Mouse (Mus musculus) heart, embryonic 10.5 days (tissue): ENCODE measurements around the gene Gm527. TPM values are rescaled to one million over a fixed set of nuclear protein-coding genes. Genes with fewer than 3 reads are reported as not detected.
A peak's percentile ranks its signal among the peaks of the same experiment; 100 is the strongest.

ENCODE experiments used
- DNase-seq: peaks from one replicate; pipeline ENCODE4 v3.0.0-alpha.2; 2017; ENCODE audit warnings: low spot score
- H3K27ac ChIP-seq: fragments of 300-500 bp; sonication (generic); 2 replicates; pipeline ENCODE4 v1.5.1; 2016; ENCODE audit warnings: mild to moderate bottlenecking
- H3K27me3 ChIP-seq: fragments of 300-500 bp; sonication (generic); 2 replicates; pipeline ENCODE4 v1.6.1; 2016; ENCODE audit warnings: mild to moderate bottlenecking; ENCODE audit not compliant: poor library complexity, insufficient read depth, severe bottlenecking
- H3K36me3 ChIP-seq: fragments of 300-500 bp; sonication (generic); 2 replicates; pipeline ENCODE4 v1.6.1; 2016; ENCODE audit warnings: mild to moderate bottlenecking, moderate library complexity
- H3K4me1 ChIP-seq: fragments of 300-500 bp; sonication (generic); 2 replicates; pipeline ENCODE4 v1.6.1; 2016; ENCODE audit warnings: mild to moderate bottlenecking
- H3K4me3 ChIP-seq: fragments of 300-500 bp; sonication (generic); 2 replicates; pipeline ENCODE4 v1.5.1; 2016; ENCODE audit warnings: mild to moderate bottlenecking, moderate library complexity
- H3K9me3 ChIP-seq: fragments of 300-500 bp; sonication (generic); 2 replicates; pipeline ENCODE4 v1.6.1; 2016; ENCODE audit warnings: mild to moderate bottlenecking, moderate library complexity
- WGBS: fragments of 180-500 bp; shearing (Covaris S2); methylation state at CpG from one replicate; pipeline ENCODE4 v1.1.7; 2016; 5-methylcytosine and 5-hydroxymethylcytosine counted together
- polyA plus RNA-seq: library from polyadenylated mRNA; unstranded; fragments of >200 nt; fragmentation: Nextera tagmentation; extraction: Ambion mirVana; gene quantifications from 2 replicates; pipeline ENCODE4 v1.2.1, GENCODE M21; 2016

Gene Gm527
- polyA plus RNA-seq, 1 experiment from 2014 or later, result 2.4 TPM

- peaks cover 5% of the 10 kb centered on the region; the same call in 1 of the 2 replicates for H3K36me3 ChIP-seq
- H3K9me3 ChIP-seq, result no peaks in the 10 kb centered on the region
- WGBS, result 4% methylated on average over 19 of the region's 19 CpGs
- peak overlapping the region; percentile 94 for H3K27ac ChIP-seq
- peaks cover 11% of the 10 kb centered on the region; the same call in 1 of the 2 replicates for H3K4me1 ChIP-seq
- H3K27me3 ChIP-seq, result no peaks in the 10 kb centered on the region
- peak overlapping the region; percentile 90 for H3K4me3 ChIP-seq
- no peak for DNase-seq
These were observed 49.1 kb downstream of the Gm527 start for GRCm38 (mm10) chr12:64966652-64967435.

GRCm38 (mm10) chr12:64967470-64967869 lies 49.8 kb downstream of the Gm527 start:
- Histone ChIP-seq H3K36me3 (peaks cover 5% of the 10 kb centered on the region; the same call in 1 of the 2 replicates), H3K4me1 (peaks cover 11% of the 10 kb centered on the region; the same call in 1 of the 2 replicates), H3K27ac (no peak overlapping the region; the same call in 1 of the 2 replicates), H3K9me3 (no peaks in the 10 kb centered on the region), H3K4me3 (peak overlapping the region; percentile 90), H3K27me3 (no peaks in the 10 kb centered on the region)
- WGBS, result 3% methylated on average over 9 of the region's 9 CpGs
- peak; percentile 75 for DNase-seq

GRCm38 (mm10) chr12:64968067-64968466 lies 50.4 kb downstream of the Gm527 start:
- H3K36me3 ChIP-seq, result peaks cover 5% of the 10 kb centered on the region; the same call in 1 of the 2 replicates
- DNase-seq, result no peak
- no peaks in the 10 kb centered on the region for H3K27me3 ChIP-seq
- peaks cover 11% of the 10 kb centered on the region; the same call in 1 of the 2 replicates for H3K4me1 ChIP-seq
- no peak overlapping the region; the same call in 1 of the 2 replicates for H3K27ac ChIP-seq
- H3K9me3 ChIP-seq, result no peaks in the 10 kb centered on the region
- H3K4me3 ChIP-seq, result peak overlapping the region; percentile 90
- 4% methylated on average over 2 of the region's 2 CpGs for WGBS

DNA sequence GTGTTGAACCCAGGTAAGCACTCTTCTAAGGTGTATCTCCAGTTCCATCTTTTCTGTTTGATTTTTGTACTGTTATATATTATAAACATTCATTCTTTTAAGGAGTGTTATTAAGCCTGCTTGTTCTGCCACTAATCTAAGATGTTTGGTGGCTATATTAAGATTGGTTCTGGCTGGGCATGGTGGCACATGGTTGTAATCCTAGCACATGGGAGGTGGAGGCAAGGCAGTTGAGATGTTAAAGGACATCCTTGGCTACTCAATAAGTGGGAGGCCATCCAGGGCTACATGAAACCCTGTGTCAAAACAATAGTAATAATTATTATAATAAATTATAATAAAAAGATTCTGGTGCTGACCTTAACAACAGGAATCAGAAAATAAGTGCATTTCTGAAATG lies 53.7 kb downstream of the Gm527 start:
- peaks cover 9% of the 10 kb centered on the region; the same call in 1 of the 2 replicates for H3K4me1 ChIP-seq
- no peak overlapping the region for H3K4me3 ChIP-seq
- DNase-seq, result no peak
- H3K9me3 ChIP-seq, result no peaks in the 10 kb centered on the region
- H3K36me3 ChIP-seq, result peaks cover 5% of the 10 kb centered on the region; the same call in 1 of the 2 replicates
- H3K27me3 ChIP-seq, result no peaks in the 10 kb centered on the region
- H3K27ac ChIP-seq, result no peak overlapping the region

- Histone ChIP-seq H3K27me3 (no peaks in the 10 kb centered on the region), H3K4me1 (peaks cover 9% of the 10 kb centered on the region; the same call in 1 of the 2 replicates), H3K27ac (no peak overlapping the region), H3K9me3 (no peaks in the 10 kb centered on the region), H3K36me3 (peaks cover 5% of the 10 kb centered on the region; the same call in 1 of the 2 replicates), H3K4me3 (no peak overlapping the region)
- DNase-seq, result no peak
- 73% methylated on average over 6 of the region's 6 CpGs for WGBS
These were observed 54.4 kb downstream of the Gm527 start for GRCm38 (mm10) chr12:64972063-64972462.

Other genes starting within 250 kb of the Gm527 start
- gene Klhl28, start 47.6 kb downstream of the Gm527 start, polyA plus RNA-seq, result 7.1 and 9.6 TPM in 2 replicates
- gene Togaram1, start 47.9 kb downstream of the Gm527 start, polyA plus RNA-seq, result 21.9 and 22.8 TPM in 2 replicates
- 40.4 and 46.2 TPM in 2 replicates for gene Prpf39, start 118.4 kb downstream of the Gm527 start, polyA plus RNA-seq
- 541 and 623 TPM in 2 replicates for gene Fkbp3, start 156.1 kb downstream of the Gm527 start, polyA plus RNA-seq
- 10.4 and 12.0 TPM in 2 replicates for gene Fancm, start 157.7 kb downstream of the Gm527 start, polyA plus RNA-seq